Mouse (Mus musculus): ENCODE results near the gene Aaed1.
"Not testable (repeated sequence)": the region's sequence is repeated elsewhere in the genome, so short reads cannot be mapped to it uniquely, and the experiment has no call there.

The Aaed1 gene

GRCm38 (mm10) chr13:64309036-64309435 is 3.5 kb downstream of the Aaed1 start:
- in situ Hi-C loops (cut with MboI, MseI) = loop anchor here (5.0 kb wide), 1 partner anchor 62 kb away; no protein-coding TSS in a partner anchor

- in situ Hi-C loops (cut with MboI, MseI) = loop anchor here (5.0 kb wide), 1 partner anchor 60 kb away; no protein-coding TSS in a partner anchor
These were observed 5.0 kb downstream of the Aaed1 start for GRCm38 (mm10) chr13:64307508-64307907.

DNA sequence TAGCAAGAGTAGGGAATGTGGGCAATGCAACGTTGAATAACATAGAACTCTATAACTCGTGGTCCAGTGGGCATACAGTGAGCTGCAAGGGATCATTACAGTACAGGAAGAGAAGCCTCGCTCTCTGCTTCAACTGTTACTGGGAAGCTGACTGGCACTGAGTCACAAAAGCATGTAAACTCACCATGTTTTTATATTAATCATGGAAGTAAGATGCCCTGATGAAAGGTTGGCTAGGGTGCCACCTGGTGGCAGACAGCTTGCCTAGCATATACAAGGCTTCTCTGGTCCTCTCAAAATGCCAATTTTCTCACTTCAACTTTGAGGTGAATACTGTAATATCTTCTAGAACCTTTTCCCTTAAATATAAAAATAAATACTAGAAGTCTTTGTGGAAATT is 6.4 kb downstream of the Aaed1 start:
- in situ Hi-C loops (cut with MboI, MseI) = loop anchor here (5.0 kb wide), 1 partner anchor 59 kb away; no protein-coding TSS in a partner anchor

DNA sequence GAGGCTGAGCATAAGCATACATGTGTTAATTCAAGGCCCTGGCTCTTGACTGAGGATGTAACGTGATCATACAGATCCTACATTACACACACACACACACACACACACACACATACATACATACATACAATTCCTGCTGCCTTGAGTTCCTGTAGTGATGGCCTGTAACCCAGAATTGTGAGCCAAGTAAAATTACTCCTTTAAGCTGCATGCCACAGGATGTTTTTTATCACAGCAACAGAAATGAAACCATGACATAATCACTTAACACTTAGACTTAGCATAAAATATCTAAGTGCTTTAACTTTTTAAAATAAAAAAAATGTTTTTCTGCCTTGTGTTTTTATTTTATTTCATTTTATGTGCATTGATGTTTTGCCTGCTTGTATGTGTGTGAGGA is 13.4 kb downstream of the Aaed1 start:
- in situ Hi-C loops (cut with MboI, MseI) = loop anchor here (5.0 kb wide), 1 partner anchor 117 kb away; no protein-coding TSS in a partner anchor

DNA sequence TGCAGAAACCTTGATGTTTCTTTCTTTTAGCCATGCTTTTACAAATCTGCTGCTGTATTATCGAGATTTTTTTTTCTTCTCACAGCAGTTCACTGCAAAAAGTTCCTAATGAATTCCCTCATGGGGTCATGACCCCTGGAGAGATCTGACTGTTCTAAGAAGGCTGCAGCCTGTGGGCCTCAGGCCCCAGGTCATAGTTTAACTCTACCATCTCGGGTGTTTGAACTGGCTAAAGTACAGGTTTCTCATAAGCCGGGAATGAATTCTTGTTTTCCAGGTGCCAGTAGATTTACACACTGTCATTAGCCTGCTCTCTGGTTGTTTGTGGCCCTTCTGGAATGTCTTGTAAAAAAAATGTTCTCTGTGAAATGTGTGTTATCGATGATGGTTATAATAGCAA is 25.7 kb downstream of the Aaed1 start:
- in situ Hi-C loops (cut with MboI, MseI) = no loop called here

GRCm38 (mm10) chr13:64286321-64286720 is 26.2 kb downstream of the Aaed1 start:
- in situ Hi-C loops (cut with MboI, MseI) = no loop called here

DNA sequence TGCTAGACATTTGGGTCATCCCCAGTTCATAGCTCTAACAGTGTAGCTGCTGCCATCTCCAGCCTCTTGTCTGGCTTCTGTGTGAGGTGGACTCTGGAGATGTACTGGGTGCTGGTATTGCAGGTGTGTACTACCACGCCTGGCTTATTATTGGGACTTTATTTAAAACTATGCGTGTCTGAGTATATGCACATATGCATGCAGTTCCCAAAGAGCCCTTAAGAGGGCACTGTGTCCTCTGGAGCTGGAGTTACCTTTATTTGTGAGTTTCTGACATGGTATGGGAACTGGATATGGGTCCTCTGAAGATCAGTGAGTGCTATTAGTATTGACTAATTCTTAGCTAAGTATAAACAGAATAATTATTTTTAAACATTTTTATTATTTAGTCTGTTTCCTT is 27.8 kb downstream of the Aaed1 start:
- in situ Hi-C loops (cut with MboI, MseI) = no loop called here

GRCm38 (mm10) chr13:64280940-64281339 is 31.6 kb downstream of the Aaed1 start:
- in situ Hi-C loops (cut with MboI, MseI) = no loop called here

DNA sequence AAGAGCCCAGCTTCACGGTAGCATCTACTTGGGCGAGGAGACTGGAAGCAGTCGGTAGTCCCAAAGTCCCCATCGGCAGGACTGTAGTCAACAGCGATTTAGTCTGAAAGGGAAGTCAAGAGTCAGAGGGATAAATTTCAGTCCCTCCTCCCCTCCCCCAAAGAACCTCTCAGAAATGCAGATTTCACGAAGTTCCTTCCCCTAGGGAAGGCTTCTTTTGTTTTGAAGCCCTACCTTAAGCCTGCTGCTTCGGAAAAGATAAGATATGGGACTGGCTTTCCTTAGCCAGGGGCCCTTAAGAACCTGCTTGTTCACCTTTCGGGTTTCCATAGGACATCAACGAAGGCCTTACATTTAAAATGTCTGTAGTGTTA is 36.8 kb downstream of the Aaed1 start:
- in situ Hi-C loops (cut with MboI, MseI) = no loop called here

DNA sequence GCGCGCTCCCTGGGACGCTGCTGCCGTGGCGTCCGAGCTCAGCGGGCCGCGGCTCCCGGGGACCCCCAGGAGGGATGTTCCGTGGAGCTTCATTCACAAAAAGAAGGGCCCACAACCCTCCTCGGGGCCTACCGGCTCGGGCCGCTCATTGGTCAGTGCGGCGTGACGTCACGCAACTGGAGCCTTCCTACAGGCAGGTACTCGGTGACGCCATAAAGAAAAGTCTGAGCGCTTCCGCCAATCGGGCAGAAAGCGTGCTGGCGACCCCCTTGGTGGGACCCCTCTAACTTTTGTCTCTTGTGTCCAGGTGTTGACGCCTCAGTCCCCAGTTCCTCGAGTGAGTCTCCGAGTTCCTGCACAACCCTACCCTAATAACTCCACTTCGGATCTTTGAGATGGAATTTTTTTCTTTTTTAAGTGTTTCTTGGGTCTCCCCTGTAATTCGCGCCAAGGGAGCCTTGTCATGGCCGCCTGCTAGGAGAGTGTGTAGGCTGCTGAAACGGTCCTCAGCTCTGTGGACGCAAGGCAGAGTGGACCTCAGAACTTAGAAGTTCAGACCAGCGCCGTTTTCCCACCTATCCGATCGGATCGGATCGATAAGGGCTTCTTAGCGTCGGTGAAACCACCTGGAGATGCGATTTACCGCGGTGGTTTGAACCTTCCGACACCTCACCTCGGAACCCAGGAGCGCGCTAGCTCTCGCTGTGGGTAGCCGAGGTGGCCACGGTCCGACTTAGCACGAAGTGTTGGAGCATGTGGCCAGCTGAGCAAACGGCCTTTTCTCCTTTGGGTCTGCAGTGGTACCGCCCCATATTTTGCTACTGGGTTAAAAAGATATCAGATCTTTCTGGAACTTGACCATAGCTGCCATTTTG is 37.4 kb downstream of the Aaed1 start, which contains the start of gene Cdc14b:
Gene Cdc14b, minus strand, starts transcription at position 412 of the 875 bp plus-strand sequence.
- in situ Hi-C loops (cut with MboI, MseI) = no loop called here

DNA sequence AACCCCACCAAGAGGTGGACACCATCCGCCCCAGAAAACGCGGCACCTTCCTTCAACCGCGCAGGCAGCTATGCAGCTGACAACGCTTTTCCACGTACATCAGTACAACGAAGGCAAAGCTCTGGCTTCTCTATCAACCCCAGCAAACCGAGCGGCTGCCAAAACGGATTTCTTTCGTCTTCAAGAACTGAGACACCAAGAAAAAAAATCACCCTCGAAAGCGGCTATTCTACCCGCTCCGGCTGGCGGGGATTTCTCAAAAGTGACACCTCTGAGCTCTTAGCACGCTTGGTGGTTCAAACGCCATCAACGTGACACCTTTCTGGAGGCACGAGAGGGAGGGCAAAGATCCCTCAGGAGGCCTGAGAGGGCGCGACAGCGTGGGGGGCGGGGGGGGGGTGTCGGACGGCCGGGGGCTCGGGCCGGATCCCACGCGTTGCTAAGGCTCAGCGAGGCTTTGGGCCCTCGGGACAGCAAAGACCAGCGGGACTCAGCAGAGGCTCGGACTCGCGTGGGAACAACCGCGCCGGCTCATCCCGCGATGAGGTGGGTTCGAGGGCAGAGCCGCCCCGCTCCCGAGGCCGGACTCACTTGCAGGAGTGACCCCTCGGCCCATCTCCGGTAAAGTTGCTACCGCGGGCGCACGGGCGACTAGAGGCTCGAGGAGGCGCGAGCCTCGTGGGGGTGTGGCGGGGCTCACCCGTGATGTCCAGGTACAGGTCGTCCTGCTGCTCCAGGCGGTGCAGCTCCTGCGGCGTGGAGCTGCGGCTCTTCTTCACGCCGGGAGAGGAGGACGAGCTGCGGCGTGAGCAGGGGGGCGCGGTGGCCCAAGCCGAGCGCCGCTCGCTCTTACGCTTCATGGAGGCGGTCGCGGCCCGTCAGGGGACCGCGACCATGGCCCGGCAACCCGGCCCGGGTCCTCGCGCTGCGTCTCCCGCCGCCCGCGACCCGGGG is 38.3 kb downstream of the Aaed1 start:
- in situ Hi-C loops (cut with MboI, MseI) = no loop called here

GRCm38 (mm10) chr13:64273352-64273751 is 39.2 kb downstream of the Aaed1 start:
- in situ Hi-C loops (cut with MboI, MseI) = no loop called here

GRCm38 (mm10) chr13:64268384-64268783 is 44.1 kb downstream of the Aaed1 start:
- in situ Hi-C loops (cut with MboI, MseI) = no loop called here

DNA sequence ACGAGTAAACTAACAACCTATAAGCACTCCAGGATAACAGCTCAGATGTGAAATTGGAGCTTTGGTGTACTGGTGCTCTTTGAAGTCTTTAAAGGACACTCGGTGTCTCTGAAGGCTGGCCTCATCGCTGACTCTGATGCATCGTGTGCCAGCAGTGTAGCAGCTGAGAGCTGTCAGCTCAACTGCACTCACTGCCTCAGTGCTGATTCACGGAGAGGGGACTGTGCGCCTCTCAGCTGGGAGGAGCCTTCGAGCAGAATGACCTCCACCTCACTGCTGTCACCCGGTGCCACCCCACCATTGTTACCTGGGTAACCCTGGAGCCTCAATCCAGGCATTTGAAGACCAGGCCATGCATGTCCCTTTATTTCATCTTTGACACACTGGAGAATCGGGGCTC is 45.4 kb downstream of the Aaed1 start:
- in situ Hi-C loops (cut with MboI, MseI) = no loop called here

DNA sequence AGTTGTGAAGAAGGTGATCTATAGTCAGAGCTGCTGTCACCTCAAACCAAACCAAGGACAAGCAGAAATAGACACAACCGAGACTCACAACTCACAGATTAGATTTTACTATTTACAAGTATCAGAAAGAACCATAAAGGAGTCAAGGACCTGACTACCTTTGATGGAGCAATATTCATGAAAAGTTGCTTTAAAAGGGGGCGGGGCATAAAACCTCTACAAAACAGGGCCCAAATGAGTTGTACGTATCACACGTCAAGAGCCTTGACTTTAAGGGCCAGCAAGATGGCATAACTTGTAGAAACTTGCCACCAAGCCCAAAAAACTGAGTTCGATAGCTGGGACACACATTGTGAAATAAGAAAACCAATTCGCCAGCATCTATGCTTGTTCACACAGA is 47.9 kb downstream of the Aaed1 start:
- in situ Hi-C loops (cut with MboI, MseI) = no loop called here

DNA sequence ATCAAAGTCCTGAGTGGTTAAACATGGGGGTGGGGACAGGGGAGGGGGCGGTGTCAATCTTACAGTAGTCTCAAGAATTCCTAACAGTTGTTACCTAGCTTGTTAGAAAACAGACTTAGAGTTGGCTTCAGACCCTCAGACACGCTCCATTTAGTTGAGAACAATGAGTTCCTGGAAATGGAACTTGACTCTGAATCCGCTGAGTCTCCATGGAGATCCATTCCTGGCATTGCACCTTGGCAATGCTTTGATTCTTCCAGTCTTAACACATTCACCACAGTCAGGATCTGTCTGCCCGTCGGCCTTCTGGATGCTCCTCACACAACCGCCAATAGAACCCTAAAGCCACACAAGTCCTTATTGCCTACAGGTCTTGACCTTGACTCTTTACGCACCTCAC is 52.6 kb downstream of the Aaed1 start:
- in situ Hi-C loops (cut with MboI, MseI) = no loop called here

GRCm38 (mm10) chr13:64258516-64258821 is 54.0 kb downstream of the Aaed1 start:
- in situ Hi-C loops (cut with MboI, MseI) = no loop called here

GRCm38 (mm10) chr13:64257814-64258515 is 54.5 kb downstream of the Aaed1 start:
- in situ Hi-C loops (cut with MboI, MseI) = no loop called here

DNA sequence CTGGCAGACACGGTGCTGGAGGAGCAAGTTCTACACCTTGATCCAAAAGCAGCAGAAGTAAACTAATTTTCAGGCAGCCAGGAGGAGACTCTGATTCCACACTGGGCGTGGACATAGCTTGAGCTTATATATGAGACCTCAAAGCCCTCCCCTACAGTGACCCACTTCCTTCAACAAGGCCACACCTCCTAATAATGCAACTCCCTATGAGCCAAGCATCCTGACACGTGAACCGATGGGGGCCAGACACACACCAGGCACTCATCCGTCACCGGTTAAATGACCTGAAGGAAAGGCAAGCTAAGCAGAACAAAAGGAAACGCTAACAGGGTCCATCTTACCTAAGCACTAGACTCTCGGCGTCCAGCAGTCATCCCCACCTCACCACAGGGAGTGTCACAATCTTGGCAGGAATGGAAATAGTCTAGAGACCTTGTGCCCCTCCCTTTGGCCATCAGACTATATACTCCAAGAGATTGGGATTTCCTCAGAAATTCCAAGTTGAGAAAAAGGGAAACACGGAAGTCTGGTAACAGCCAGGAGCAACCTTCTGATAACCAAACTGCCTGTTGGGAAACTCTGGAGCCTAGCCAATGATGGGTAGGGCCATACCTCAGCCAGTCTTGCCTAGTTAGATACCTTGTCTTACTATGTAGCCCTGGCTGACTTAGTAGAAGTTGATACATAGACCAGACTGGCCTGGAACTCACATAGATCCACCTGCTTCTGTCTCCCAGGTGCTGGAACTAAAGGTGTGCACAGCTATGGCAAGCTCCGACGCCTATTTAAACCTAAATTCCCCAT is 55.3 kb downstream of the Aaed1 start:
- in situ Hi-C loops (cut with MboI, MseI) = no loop called here

- in situ Hi-C loops (cut with MboI, MseI) = not testable (repeated sequence)
These were observed 58.3 kb downstream of the Aaed1 start for GRCm38 (mm10) chr13:64254185-64254584.

GRCm38 (mm10) chr13:64253697-64254096 is 58.8 kb downstream of the Aaed1 start:
- in situ Hi-C loops (cut with MboI, MseI) = no loop called here

Data from T-helper 2 cell (primary cell).